Mouse (Mus musculus) forebrain, embryonic 15.5 days (tissue): ENCODE data around the gene Slc10a4. TPM values are rescaled to one million over a fixed set of nuclear protein-coding genes. Genes with fewer than 3 reads are reported as not detected.
"Not testable (repeated sequence)": the region's sequence is repeated elsewhere in the genome, so short reads cannot be mapped to it uniquely, and the experiment has no call there.

Experiments
- ATAC-seq: fragments of 200-750 bp; cut with Nextera tagmentation; replicated peaks from 2 replicates; pipeline ENCODE4 v1.8.0; 2017; ENCODE audit warnings: mild to moderate bottlenecking, moderate TSS enrichment, moderate library complexity
- H3K27ac ChIP-seq: fragments of 300-500 bp; sonication (generic); replicated peaks from 2 replicates; pipeline ENCODE4 v1.5.1; 2015; ENCODE audit warnings: mild to moderate bottlenecking, inconsistent platforms
- H3K27me3 ChIP-seq: fragments of 300-500 bp; sonication (generic); 2 replicates; pipeline ENCODE4 v1.6.1; 2015; ENCODE audit warnings: inconsistent platforms
- H3K36me3 ChIP-seq: fragments of 300-500 bp; sonication (generic); 2 replicates; pipeline ENCODE4 v1.6.1; 2015; ENCODE audit warnings: mild to moderate bottlenecking, inconsistent platforms
- H3K4me1 ChIP-seq: fragments of 300-500 bp; sonication (generic); 2 replicates; pipeline ENCODE4 v1.6.1; 2015; ENCODE audit warnings: inconsistent platforms
- H3K4me2 ChIP-seq: fragments of 300-500 bp; sonication (generic); replicated peaks from 2 replicates; pipeline ENCODE4 v1.6.1; 2015; ENCODE audit warnings: mild to moderate bottlenecking, inconsistent platforms
- H3K4me3 ChIP-seq: fragments of 300-500 bp; sonication (generic); 2 replicates; pipeline ENCODE4 v1.5.1; 2015; ENCODE audit warnings: mild to moderate bottlenecking, inconsistent platforms
- H3K9ac ChIP-seq: fragments of 300-500 bp; sonication (generic); replicated peaks from 2 replicates; pipeline ENCODE4 v1.6.1; 2015; ENCODE audit warnings: mild to moderate bottlenecking, inconsistent platforms
- H3K9me3 ChIP-seq: fragments of 300-500 bp; sonication (generic); 2 replicates; pipeline ENCODE4 v1.6.1; 2016; ENCODE audit warnings: inconsistent platforms
- WGBS: fragments of 180-500 bp; shearing (Covaris S2); methylation state at CpG from one replicate; pipeline ENCODE4 v1.1.7; 2015; ENCODE audit warnings: mixed read lengths; 5-methylcytosine and 5-hydroxymethylcytosine counted together
- polyA plus RNA-seq: library from polyadenylated mRNA; unstranded; fragments of >200 nt; fragmentation: Nextera tagmentation; extraction: Ambion mirVana; gene quantifications from 2 replicates; pipeline ENCODE4 v1.2.1, GENCODE M21; 2015

Slc10a4 gene
- polyA plus RNA-seq, 1 experiment from 2014 or later, result 15.6 TPM

DNA sequence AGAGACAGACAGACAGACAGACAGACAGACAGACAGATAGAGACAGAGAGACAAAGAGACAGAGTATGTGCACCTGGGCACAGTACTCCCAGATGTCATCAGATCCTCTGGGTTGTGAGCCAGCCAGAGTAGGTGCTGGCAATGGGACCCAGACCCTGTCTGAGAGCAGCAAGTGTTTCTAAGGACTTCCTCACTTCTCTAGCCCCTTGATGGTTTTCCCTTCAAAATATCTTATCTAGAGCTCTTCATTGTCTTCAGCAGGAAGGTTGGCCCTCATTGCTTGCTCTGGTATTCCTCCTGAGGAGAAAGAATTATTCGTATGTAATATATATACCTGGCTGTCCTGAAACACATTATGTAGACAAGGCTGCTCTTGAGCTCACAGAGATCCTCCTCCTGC lies 14.2 kb upstream of the Slc10a4 start:
- Histone ChIP-seq H3K27me3 (no peaks in the 10 kb centered on the region), H3K9me3 (no peaks in the 10 kb centered on the region), H3K4me2 (no peak overlapping the region), H3K9ac (no peak overlapping the region), H3K27ac (no peak overlapping the region), H3K4me3 (no peak overlapping the region), H3K36me3 (no peaks in the 10 kb centered on the region), H3K4me1 (peaks cover 14% of the 10 kb centered on the region)
- WGBS, result 79% methylated on average over 1 of the region's 1 CpGs
- no peak for ATAC-seq

DNA sequence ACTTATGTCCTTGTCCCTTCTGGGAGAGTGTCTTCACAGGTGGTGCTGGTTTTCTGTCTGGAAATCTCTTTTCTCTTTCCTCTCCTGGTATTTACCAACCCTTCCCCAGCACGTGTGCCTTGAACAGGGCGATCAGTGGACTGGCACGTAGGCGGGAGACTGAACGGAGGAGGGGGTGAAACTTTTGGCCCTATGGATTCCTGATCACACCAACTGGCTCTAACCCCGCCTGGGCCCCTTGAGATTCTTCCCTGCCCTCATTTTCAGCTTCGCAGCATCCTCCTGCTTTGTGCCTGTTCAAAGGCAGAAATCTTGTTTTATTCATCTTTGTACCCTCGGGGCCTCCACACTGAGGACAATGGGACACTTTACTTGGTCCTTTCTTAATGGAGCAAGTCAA lies 12.3 kb upstream of the Slc10a4 start:
- no peak overlapping the region for H3K4me3 ChIP-seq
- ATAC-seq, result no peak
- no peak overlapping the region for H3K27ac ChIP-seq
- H3K9me3 ChIP-seq, result no peaks in the 10 kb centered on the region
- no peak overlapping the region for H3K4me2 ChIP-seq
- H3K4me1 ChIP-seq, result peaks cover 14% of the 10 kb centered on the region
- no peak overlapping the region for H3K9ac ChIP-seq
- 29% methylated on average over 8 of the region's 8 CpGs for WGBS
- H3K36me3 ChIP-seq, result no peaks in the 10 kb centered on the region
- no peaks in the 10 kb centered on the region for H3K27me3 ChIP-seq

DNA sequence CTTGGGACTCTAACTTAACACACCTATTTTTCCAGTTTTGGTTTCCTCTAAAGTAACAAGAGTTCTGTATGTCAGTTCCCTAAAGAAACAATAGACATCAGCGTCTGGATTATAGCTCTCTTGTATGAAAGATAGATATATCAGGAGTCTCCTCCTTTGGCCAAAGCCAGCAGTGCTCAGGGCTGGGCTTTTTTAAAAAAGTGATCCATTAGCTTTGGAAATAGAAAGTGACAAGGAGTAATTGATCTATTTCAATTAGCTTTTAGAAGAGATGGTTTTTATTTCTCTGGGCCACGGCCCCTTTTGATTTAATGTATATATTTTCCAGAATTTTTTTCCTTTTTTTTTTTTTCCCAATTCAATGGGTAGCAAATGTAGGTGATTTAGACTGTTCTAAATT lies 11.8 kb upstream of the Slc10a4 start:
- Histone ChIP-seq H3K9me3 (no peaks in the 10 kb centered on the region), H3K27ac (no peak overlapping the region), H3K4me1 (peaks cover 10% of the 10 kb centered on the region), H3K9ac (no peak overlapping the region), H3K4me2 (no peak overlapping the region), H3K27me3 (no peaks in the 10 kb centered on the region), H3K4me3 (no peak overlapping the region), H3K36me3 (no peaks in the 10 kb centered on the region)
- 65% methylated on average over 2 of the region's 2 CpGs for WGBS
- ATAC-seq, result no peak

- Histone ChIP-seq H3K9me3 (no peaks in the 10 kb centered on the region), H3K4me3 (no peak overlapping the region), H3K27ac (no peak overlapping the region), H3K4me2 (no peak overlapping the region), H3K4me1 (peaks cover 8% of the 10 kb centered on the region), H3K36me3 (no peaks in the 10 kb centered on the region), H3K27me3 (no peaks in the 10 kb centered on the region), H3K9ac (no peak overlapping the region)
- 28% methylated on average over 10 of the region's 10 CpGs for whole genome bisulfite sequencing
- peak; percentile 48; the same call in 1 of the 2 replicates for ATAC-seq
Measured at GRCm38 (mm10) chr5:72995379-72995778, 11.3 kb upstream of the Slc10a4 start.

DNA sequence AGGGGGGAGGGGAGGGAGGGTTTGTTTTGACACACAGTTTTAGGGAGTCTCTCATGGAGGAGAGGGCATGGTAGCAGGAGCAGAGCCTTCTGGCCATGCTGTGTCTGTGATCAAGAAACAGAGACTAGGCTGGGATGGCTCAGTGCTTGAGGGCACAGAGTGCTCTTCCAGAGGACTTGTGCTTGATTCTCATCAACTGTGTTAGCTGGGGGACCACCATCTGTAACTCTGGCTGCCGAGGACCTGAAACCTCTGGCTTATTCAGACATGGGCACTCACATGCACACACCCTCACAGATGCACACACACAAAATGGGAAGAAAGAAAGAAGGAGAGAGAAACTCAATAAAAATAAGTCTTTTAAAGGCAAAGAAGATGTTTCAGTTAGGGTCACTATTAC lies 8.1 kb upstream of the Slc10a4 start:
- ATAC-seq, H3K36me3 ChIP-seq, H3K27ac ChIP-seq, H3K4me3 ChIP-seq, H3K4me1 ChIP-seq, H3K9ac ChIP-seq, H3K4me2 ChIP-seq, H3K27me3 ChIP-seq, H3K9me3 ChIP-seq: not testable (repeated sequence)
- 89% methylated on average over 1 of the region's 1 CpGs for WGBS

- Histone ChIP-seq H3K9ac (no peak overlapping the region), H3K27ac (no peak overlapping the region), H3K4me2 (no peak overlapping the region), H3K27me3 (peaks cover 5% of the 10 kb centered on the region; the same call in 1 of the 2 replicates), H3K4me3 (no peak overlapping the region), H3K4me1 (peaks cover 10% of the 10 kb centered on the region; the same call in 1 of the 2 replicates), H3K9me3 (no peaks in the 10 kb centered on the region), H3K36me3 (no peaks in the 10 kb centered on the region)
- 93% methylated on average over 5 of the region's 5 CpGs for WGBS
- no peak for ATAC-seq
Measured at GRCm38 (mm10) chr5:73004046-73004445, 2.6 kb upstream of the Slc10a4 start.

GRCm38 (mm10) chr5:73007582-73007959 lies 888 bp downstream of the Slc10a4 start:
- peaks cover 10% of the 10 kb centered on the region; the same call in 1 of the 2 replicates for H3K4me1 ChIP-seq
- no peak overlapping the region; the same call in 1 of the 2 replicates for H3K9ac ChIP-seq
- peaks cover 5% of the 10 kb centered on the region; the same call in 1 of the 2 replicates for H3K27me3 ChIP-seq
- no peak overlapping the region for H3K27ac ChIP-seq
- H3K4me2 ChIP-seq, result peak overlapping the region; percentile 80
- ATAC-seq, result no peak; the same call in 1 of the 2 replicates
- H3K4me3 ChIP-seq, result peak overlapping the region; percentile 50
- 43% methylated on average over 5 of the region's 5 CpGs for WGBS
- no peaks in the 10 kb centered on the region for H3K36me3 ChIP-seq
- no peaks in the 10 kb centered on the region for H3K9me3 ChIP-seq

- H3K4me3 ChIP-seq, H3K9ac ChIP-seq, H3K4me2 ChIP-seq, ATAC-seq, H3K9me3 ChIP-seq, H3K36me3 ChIP-seq, H3K27ac ChIP-seq, H3K27me3 ChIP-seq: not testable (repeated sequence)
- 50% methylated on average over 8 of the region's 8 CpGs for WGBS
- H3K4me1 ChIP-seq, result peaks cover 10% of the 10 kb centered on the region; the same call in 1 of the 2 replicates
Measured at GRCm38 (mm10) chr5:73008230-73008629, 1.5 kb downstream of the Slc10a4 start.

- not testable (repeated sequence) for H3K9me3 ChIP-seq, H3K4me3 ChIP-seq, ATAC-seq, H3K27ac ChIP-seq, H3K4me2 ChIP-seq, H3K9ac ChIP-seq, H3K27me3 ChIP-seq, H3K36me3 ChIP-seq
- 94% methylated on average over 16 of the region's 16 CpGs for WGBS
- H3K4me1 ChIP-seq, result peaks cover 13% of the 10 kb centered on the region
Measured at GRCm38 (mm10) chr5:73011806-73012205, 5.1 kb downstream of the Slc10a4 start.

GRCm38 (mm10) chr5:73012884-73013610 lies 6.4 kb downstream of the Slc10a4 start:
- 24% methylated on average over 22 of the region's 27 CpGs for WGBS
- not testable (repeated sequence) for H3K9me3 ChIP-seq, H3K9ac ChIP-seq, H3K27ac ChIP-seq, H3K36me3 ChIP-seq, H3K4me1 ChIP-seq, H3K27me3 ChIP-seq
- ATAC-seq, result peak; percentile 61
- peak overlapping the region; percentile 72 for H3K4me2 ChIP-seq
- H3K4me3 ChIP-seq, result peak overlapping the region; percentile 41

- H3K9me3 ChIP-seq, H3K27me3 ChIP-seq, H3K4me1 ChIP-seq, H3K27ac ChIP-seq, H3K36me3 ChIP-seq: not testable (repeated sequence)
- Histone ChIP-seq H3K4me2 (peak overlapping the region; percentile 72), H3K4me3 (peak overlapping the region; percentile 41), H3K9ac (peak overlapping the region; percentile 48)
- peak; percentile 75 for ATAC-seq
- 2% methylated on average over 44 of the region's 65 CpGs for WGBS
Measured at GRCm38 (mm10) chr5:73013611-73014287, 7.1 kb downstream of the Slc10a4 start.

GRCm38 (mm10) chr5:73014745-73015144 lies 8.1 kb downstream of the Slc10a4 start:
- no peaks in the 10 kb centered on the region for H3K9me3 ChIP-seq
- H3K4me3 ChIP-seq, result no peak overlapping the region
- 51% methylated on average over 9 of the region's 9 CpGs for WGBS
- H3K27me3 ChIP-seq, result peaks cover 5% of the 10 kb centered on the region; the same call in 1 of the 2 replicates
- H3K27ac ChIP-seq, result no peak overlapping the region
- no peak for ATAC-seq
- H3K36me3 ChIP-seq, result no peaks in the 10 kb centered on the region
- no peak overlapping the region for H3K9ac ChIP-seq
- H3K4me1 ChIP-seq, result peaks cover 6% of the 10 kb centered on the region
- no peak overlapping the region for H3K4me2 ChIP-seq
